Mouse (Mus musculus): ENCODE data around the gene Casp14. TPM values are rescaled to one million over a fixed set of nuclear protein-coding genes. Genes with fewer than 3 reads are reported as not detected.

The Casp14 gene
- not detected in 2 replicates for polyA plus RNA-seq (2015; fragmentation: Nextera tagmentation; extraction: Ambion mirVana)

DNA sequence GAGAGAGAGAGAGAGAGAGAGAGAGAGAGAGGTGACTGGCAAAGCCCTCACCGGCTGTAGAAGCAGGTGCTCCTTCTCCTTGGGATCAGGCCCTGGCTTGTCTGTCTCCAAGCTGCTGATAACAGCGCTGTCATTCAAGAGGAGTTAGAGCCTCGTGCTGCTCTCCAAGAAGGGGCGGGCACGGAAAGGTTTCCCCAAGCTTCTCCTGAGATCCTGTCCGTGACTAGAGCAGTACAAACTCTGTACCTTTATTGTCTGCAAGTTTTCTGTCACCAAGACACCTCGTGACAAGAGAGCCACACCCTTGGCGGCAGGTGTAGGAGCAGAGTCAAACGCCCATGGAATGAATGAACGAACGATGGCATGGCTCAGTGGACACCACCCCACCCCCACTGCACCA, at the start of gene Casp14:
TSS of gene Casp14 (minus strand) at position 239 of the 400 bp plus-strand sequence.
- Histone ChIP-seq H3K27me3 (no peaks in the 10 kb centered on the region), H3K9me3 (no peaks in the 10 kb centered on the region), H3K4me3 (no peak within 1 kb of the TSS), H3K27ac (replicated peaks) (no peak within 1 kb of the TSS), H3K9ac (replicated peaks) (no peak within 1 kb of the TSS), H3K4me2 (replicated peaks) (no peak within 1 kb of the TSS), H3K4me1 (peaks cover 10% of the 10 kb centered on the region), H3K36me3 (no peaks in the 10 kb centered on the region)
- ATAC-seq (replicated peaks) = no peak
- WGBS = 69% methylated on average over 11 of the region's 11 CpGs

DNA sequence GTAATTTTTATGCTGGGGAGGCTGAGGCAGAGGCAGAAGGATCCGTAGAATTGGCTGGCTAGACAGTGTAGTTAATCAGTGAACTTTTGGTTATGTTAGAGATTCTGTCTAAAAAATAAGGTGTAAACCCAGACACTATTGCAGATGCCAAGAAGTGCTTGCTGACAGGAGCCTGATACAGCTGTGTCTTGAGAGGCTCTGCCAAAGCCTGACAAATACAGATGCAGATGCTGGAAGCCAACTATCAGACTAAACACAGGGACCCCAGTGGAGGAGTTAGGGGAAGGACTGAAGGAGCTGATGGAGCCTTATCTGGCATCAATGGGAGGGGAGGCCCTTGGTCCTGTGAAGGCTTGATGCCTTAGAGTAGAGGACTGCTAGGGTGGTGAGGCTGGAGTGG, 47.5 kb upstream of the Casp14 start:
- Histone ChIP-seq H3K4me2 (replicated peaks) (no peak overlapping the region), H3K9me3 (no peaks in the 10 kb centered on the region), H3K27ac (replicated peaks) (no peak overlapping the region), H3K4me1 (no peaks in the 10 kb centered on the region), H3K4me3 (no peak overlapping the region), H3K27me3 (no peaks in the 10 kb centered on the region), H3K36me3 (no peaks in the 10 kb centered on the region), H3K9ac (replicated peaks) (no peak overlapping the region)
- 90% methylated on average over 1 of the region's 1 CpGs for WGBS
- ATAC-seq (replicated peaks) = no peak

DNA sequence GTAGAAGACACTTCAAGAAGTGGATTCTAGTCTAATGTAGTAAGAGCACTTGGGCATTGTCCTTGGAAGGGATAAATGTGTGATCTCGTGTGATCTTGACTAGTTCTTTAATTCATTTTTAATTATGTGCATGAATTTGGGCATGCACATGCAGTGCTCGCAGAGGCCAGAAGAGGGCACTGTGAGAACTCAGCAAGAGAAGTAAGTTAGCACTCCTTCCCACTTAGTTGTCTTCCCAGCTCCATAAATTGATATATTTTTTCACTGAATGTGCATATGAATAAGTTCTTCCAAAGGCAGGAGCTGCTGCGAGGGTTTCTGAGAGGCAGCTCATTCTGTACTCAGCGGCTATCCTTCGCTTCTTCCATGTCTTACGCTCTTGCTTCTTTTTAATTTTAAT, 37.9 kb upstream of the Casp14 start:
- WGBS = 32% methylated on average over 6 of the region's 6 CpGs
- Histone ChIP-seq H3K9ac (replicated peaks) (no peak overlapping the region), H3K4me2 (replicated peaks) (no peak overlapping the region), H3K27ac (replicated peaks) (no peak overlapping the region), H3K36me3 (no peaks in the 10 kb centered on the region), H3K9me3 (no peaks in the 10 kb centered on the region), H3K4me3 (no peak overlapping the region), H3K27me3 (no peaks in the 10 kb centered on the region), H3K4me1 (peaks cover 11% of the 10 kb centered on the region)
- no peak for ATAC-seq (replicated peaks)

DNA sequence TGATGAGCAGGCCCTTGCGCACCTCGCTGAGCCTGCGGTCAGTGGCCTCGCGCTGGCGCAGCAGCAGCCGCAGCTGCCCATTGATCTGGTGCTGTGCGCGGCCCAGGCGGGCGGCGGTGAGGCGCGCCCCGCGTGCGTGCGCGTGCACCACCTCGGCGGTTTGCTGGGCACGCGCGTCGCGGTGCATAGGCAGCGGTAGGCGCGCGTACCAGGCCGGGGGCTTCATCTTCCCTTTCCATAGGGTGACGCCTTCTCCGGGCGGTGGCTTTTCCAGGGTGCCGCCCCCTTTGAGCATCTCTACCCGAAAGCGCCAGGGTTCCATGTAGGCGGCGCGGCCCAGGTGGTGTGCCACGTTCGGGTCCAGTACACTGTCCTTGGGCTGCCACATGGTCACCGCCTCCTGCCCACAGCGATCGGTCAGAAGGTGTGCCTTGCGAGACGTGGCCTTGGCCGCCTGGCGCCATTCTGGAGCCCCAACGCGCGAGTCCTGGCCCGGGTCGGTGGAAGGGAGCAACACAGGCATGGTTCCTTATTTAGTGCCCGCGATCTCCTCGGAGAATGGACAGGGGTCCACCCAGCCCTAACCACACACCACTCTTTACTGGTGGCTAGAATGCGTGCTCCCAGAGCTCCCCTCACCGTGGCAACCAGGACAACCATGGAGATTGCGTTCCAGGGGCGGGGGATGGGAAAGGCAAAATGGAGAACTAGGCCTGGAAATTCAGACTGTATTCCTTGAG, 34.5 kb upstream of the Casp14 start, which contains the start of gene Ccdc105:
TSS of gene Ccdc105 (minus strand) at position 614 of the 740 bp plus-strand sequence.
- WGBS = under 1% methylated on average over 59 of the region's 61 CpGs
- Histone ChIP-seq H3K9ac (replicated peaks) (peak within 1 kb of the TSS; percentile 82), H3K36me3 (no peaks in the 10 kb centered on the region), H3K4me1 (peaks cover 12% of the 10 kb centered on the region), H3K27ac (replicated peaks) (peak within 1 kb of the TSS; percentile 86), H3K27me3 (no peaks in the 10 kb centered on the region), H3K4me2 (replicated peaks) (peak within 1 kb of the TSS; percentile 92), H3K4me3 (peak within 1 kb of the TSS; percentile 55), H3K9me3 (no peaks in the 10 kb centered on the region)
- peak; percentile 93 for ATAC-seq (replicated peaks)

DNA sequence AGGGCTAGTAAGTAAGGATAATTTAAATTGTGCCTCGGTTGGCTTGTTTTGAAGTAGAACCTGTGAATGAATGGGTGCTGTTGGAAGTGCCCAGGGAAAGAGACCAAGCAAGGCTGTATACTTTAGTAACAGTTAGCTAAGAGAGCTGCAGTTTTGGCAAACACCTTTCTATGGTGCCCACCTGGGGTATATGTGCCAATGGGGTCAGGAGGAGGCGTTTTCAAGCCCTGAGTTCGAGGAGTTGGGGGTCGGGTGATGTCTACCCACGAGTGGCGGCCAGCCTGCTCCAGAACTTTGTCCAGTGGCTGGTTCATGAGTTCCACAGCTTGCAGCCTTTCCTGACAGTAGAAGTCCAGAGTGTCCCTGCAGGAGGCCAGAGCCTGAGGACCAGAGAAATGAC, 30.9 kb upstream of the Casp14 start:
- no peak for ATAC-seq (replicated peaks)
- no peaks in the 10 kb centered on the region for H3K36me3 ChIP-seq
- H3K4me3 ChIP-seq = no peak overlapping the region
- H3K4me1 ChIP-seq = peaks cover 20% of the 10 kb centered on the region
- H3K4me2 ChIP-seq (replicated peaks) = no peak overlapping the region
- H3K9me3 ChIP-seq = no peaks in the 10 kb centered on the region
- H3K9ac ChIP-seq (replicated peaks) = no peak overlapping the region
- no peaks in the 10 kb centered on the region for H3K27me3 ChIP-seq
- no peak overlapping the region for H3K27ac ChIP-seq (replicated peaks)
- WGBS = 89% methylated on average over 6 of the region's 6 CpGs

DNA sequence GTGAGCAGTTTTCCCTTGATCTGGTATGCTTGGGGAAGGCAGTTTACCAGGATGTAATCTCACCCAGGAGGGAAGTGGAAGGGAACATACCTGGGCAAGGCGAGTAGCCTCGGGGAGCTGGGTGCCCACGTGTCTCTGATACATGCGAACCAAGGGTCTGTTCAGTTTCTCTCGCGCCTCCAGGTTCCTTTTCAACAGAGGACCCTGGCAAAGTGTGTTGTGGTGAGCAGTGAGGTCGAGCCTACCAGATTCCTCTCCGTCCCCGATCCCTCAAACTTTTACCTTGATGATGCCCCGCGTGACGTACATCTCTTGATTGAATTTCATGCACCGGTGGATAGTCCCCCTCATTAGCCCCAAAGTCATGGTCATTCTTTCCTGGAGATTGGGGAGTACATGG, 30.1 kb upstream of the Casp14 start:
- 80% methylated on average over 13 of the region's 13 CpGs for WGBS
- Histone ChIP-seq H3K9me3 (no peaks in the 10 kb centered on the region), H3K9ac (replicated peaks) (no peak overlapping the region), H3K27me3 (no peaks in the 10 kb centered on the region), H3K4me1 (peaks cover 20% of the 10 kb centered on the region), H3K4me2 (replicated peaks) (peak overlapping the region; percentile 62), H3K4me3 (no peak overlapping the region), H3K36me3 (no peaks in the 10 kb centered on the region), H3K27ac (replicated peaks) (no peak overlapping the region)
- ATAC-seq (replicated peaks) = no peak

DNA sequence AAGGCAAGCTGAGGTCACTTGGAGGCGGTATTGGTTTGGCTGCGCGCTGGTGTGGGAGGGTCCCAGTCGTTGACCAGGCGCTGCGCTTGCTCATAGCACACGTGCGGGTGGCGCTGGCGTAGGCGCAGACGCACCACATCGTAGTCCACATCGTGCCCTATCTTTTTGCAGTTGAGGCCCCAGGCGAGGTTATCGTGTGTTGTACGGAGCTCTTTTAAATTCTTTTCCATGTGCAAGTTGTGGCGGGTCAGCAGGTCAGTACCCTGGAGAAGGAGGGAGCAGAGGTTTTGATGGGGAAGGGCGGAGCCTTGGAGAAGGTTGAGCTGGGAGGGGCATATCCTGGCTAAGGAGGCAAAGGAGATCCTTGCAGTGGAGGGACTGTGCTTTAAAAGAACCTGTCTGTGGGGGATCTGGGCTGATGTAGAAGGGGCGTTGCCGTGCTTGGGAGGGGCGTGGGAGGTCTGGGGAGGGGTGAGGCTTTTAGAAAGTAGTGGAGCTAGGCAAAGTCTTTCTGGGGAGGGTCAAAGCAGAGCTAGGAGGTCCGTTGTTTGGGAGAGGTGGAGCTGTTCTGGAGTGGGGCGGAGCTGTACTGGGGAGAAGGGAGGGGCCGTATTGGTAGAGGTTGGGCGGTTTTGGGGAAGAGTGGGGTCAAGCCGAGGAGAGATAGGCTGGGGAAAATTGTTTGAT, 29.1 kb upstream of the Casp14 start:
- no peaks in the 10 kb centered on the region for H3K9me3 ChIP-seq
- H3K4me1 ChIP-seq = peaks cover 15% of the 10 kb centered on the region
- no peaks in the 10 kb centered on the region for H3K27me3 ChIP-seq
- peak overlapping the region; percentile 62 for H3K4me2 ChIP-seq (replicated peaks)
- no peak overlapping the region for H3K27ac ChIP-seq (replicated peaks)
- peak overlapping the region; percentile 42 for H3K4me3 ChIP-seq
- H3K9ac ChIP-seq (replicated peaks) = peak overlapping the region; percentile 40
- no peaks in the 10 kb centered on the region for H3K36me3 ChIP-seq
- WGBS = 1% methylated on average over 27 of the region's 27 CpGs
- ATAC-seq (replicated peaks) = peak; percentile 79

DNA sequence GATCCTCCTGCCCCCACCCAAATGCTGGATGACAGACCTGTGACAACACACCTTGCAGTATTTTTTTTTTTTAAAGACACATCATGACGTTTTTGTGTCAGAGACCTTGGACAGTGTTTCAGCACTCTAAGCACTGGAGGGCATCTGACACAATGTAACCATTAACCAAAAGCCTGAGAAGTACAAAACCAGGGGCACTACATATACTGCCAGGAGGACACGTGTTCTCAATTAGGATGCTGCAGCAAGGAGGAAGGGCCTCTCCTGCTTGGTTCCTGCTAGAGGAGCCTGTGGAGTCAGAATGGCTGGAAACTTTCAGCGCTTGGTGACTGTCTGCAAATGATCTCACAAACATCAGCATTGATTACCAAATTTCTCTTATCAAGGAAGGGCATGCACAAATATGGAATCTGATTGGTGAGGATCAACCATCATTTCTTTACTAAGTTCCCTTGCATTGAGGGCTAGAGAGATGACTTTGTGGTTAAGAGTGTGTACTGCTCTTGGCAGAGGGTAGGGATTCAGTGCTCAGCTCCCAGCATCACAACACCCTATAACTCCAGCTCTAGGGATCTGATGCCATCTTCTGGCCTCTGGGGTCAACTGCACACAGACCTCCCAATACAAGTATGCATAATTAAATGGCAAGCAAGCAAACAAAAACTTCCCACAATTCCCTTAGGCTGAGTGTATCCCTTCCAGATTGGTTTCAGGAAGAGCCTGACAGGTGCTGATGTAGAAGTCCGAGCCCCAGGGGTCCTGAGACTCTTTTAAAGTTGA, 27.5 kb upstream of the Casp14 start:
- WGBS = 63% methylated on average over 4 of the region's 4 CpGs
- no peak for ATAC-seq (replicated peaks)
- Histone ChIP-seq H3K4me1 (peaks cover 9% of the 10 kb centered on the region; the same call in 1 of the 2 replicates), H3K4me2 (replicated peaks) (no peak overlapping the region), H3K9me3 (no peaks in the 10 kb centered on the region), H3K36me3 (no peaks in the 10 kb centered on the region), H3K4me3 (no peak overlapping the region), H3K27me3 (no peaks in the 10 kb centered on the region), H3K27ac (replicated peaks) (no peak overlapping the region), H3K9ac (replicated peaks) (no peak overlapping the region)

DNA sequence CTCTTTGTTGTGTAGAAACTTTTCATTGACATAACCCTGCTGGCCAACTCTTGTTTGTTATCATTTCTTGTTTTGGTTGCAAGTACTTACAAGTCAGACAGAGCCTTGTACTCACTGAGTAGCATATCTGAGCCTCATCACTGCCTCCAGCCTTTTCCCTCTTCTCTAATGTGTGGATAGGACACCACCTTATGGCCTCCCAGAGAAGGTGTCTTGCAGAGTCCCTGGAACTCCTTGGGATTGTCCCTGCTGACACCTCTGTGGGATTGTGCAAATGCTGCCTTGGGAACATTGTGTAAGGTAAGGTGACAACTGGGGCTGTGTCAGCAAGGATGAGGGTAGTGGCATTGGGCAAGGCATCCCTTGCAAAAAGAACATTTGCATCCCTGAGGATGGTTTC, 25.6 kb upstream of the Casp14 start:
- no peak for ATAC-seq (replicated peaks)
- no peaks in the 10 kb centered on the region for H3K36me3 ChIP-seq
- no peaks in the 10 kb centered on the region for H3K27me3 ChIP-seq
- H3K4me2 ChIP-seq (replicated peaks) = no peak overlapping the region
- no peak overlapping the region for H3K27ac ChIP-seq (replicated peaks)
- H3K9ac ChIP-seq (replicated peaks) = no peak overlapping the region
- peaks cover 9% of the 10 kb centered on the region; the same call in 1 of the 2 replicates for H3K4me1 ChIP-seq
- no peak overlapping the region for H3K4me3 ChIP-seq
- H3K9me3 ChIP-seq = no peaks in the 10 kb centered on the region

DNA sequence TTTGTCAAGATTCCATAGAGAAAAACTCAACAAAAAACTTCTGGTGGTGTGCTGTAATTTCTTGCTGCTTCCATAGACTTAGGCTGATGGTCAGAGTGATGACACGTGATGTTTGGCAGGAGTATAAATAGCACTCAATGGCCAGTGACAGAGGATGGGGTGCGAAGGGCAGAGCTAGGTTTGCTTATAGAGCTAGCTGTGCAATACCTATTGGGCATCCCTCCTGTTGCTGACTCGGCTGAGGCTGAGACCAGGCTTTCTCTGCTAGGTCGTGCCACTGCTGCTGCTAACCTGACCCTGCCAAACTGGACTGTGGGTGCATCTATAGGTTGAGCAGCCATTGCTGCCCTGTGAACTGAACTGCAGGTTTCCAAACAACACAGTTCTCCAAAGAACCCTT, 21.7 kb upstream of the Casp14 start:
- no peak for ATAC-seq (replicated peaks)
- WGBS = 84% methylated on average over 4 of the region's 4 CpGs
- H3K9me3 ChIP-seq = no peaks in the 10 kb centered on the region
- no peaks in the 10 kb centered on the region for H3K4me1 ChIP-seq
- no peak overlapping the region for H3K4me2 ChIP-seq (replicated peaks)
- H3K36me3 ChIP-seq = no peaks in the 10 kb centered on the region
- H3K9ac ChIP-seq (replicated peaks) = no peak overlapping the region
- no peaks in the 10 kb centered on the region for H3K27me3 ChIP-seq
- no peak overlapping the region for H3K4me3 ChIP-seq
- no peak overlapping the region for H3K27ac ChIP-seq (replicated peaks)

DNA sequence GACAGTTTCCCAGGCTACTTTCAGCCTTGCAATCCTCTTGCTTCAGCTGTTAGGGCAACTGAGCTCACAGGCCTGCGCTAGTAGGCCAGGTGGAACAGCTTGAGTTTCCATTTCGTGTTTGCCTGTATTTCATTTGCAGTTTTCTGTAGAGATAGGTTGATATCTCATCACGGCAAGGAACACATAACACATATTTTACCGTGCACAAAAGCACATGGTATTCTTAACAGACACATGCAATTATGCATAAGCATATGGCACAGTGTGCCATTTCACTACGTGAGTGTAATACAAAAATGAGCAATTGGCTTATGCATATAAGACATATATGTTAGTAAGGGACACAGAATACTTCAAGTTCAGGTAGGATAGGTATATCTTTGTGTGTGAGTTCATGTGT, 9.8 kb upstream of the Casp14 start:
- WGBS = 63% methylated on average over 5 of the region's 5 CpGs
- no peaks in the 10 kb centered on the region for H3K9me3 ChIP-seq
- ATAC-seq (replicated peaks) = peak; percentile 77

DNA sequence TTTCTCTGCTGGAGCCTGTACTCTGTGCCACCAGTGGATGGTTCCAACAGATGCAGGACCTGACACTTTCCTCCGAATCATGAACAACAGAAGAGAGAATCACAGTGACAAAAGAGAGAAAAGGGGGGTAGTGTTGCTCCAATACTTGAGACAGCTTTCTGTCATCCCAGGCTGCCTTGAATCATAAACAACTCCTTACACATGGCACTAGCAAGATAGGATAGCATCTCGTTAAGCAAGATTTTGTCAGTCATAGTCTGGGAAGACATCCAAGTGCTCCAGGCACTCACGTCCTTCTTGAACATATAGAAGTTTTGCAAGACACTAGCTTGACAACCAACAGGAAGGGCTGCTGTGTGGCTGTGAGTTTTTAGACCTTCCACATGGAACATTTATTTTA, 8.9 kb upstream of the Casp14 start:
- Histone ChIP-seq H3K27me3 (no peaks in the 10 kb centered on the region), H3K27ac (replicated peaks) (peak overlapping the region; percentile 34; the same call in 1 of the 2 replicates), H3K4me3 (no peak overlapping the region), H3K9ac (replicated peaks) (no peak overlapping the region), H3K4me2 (replicated peaks) (no peak overlapping the region), H3K4me1 (peaks cover 21% of the 10 kb centered on the region), H3K36me3 (no peaks in the 10 kb centered on the region), H3K9me3 (no peaks in the 10 kb centered on the region)
- ATAC-seq (replicated peaks) = peak; percentile 49; the same call in 1 of the 2 replicates
- 33% methylated on average over 3 of the region's 3 CpGs for WGBS

More for the DNA sequence above, 9.8 kb upstream of the Casp14 start:
- Histone ChIP-seq H3K27ac (replicated peaks) (peak overlapping the region; percentile 65), H3K4me2 (replicated peaks) (no peak overlapping the region), H3K4me1 (peaks cover 14% of the 10 kb centered on the region), H3K27me3 (no peaks in the 10 kb centered on the region), H3K36me3 (no peaks in the 10 kb centered on the region), H3K9ac (replicated peaks) (no peak overlapping the region), H3K4me3 (no peak overlapping the region)
